Mouse (Mus musculus) embryo, embryonic 11 days (tissue): ENCODE data around the gene Rhno1.

Experiments used
- DNase-seq: peaks from one replicate; pipeline ENCODE4 v3.0.0-alpha.2; 2015

Gene Rhno1

DNA sequence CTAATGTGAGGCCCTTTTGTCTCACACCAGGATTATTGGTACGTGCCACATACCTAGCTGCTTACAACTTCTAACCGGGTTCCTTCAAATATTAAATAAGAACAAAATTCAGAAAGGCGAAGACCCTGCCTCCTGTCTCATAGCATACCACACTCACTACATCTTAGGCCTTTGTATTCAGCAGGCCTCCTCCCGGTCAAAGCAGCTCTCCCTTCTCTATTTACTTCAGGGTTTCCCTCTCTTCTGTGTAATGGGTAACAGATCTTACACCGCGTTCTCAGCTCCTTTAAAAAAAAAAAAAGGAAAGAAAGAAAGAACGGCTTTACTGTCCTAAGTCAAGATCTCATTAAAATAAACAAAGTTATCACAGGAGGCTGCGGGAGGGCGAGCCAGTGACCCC, 810 bp downstream of the Rhno1 start:
- DNase-seq, result peak; percentile 18

DNA sequence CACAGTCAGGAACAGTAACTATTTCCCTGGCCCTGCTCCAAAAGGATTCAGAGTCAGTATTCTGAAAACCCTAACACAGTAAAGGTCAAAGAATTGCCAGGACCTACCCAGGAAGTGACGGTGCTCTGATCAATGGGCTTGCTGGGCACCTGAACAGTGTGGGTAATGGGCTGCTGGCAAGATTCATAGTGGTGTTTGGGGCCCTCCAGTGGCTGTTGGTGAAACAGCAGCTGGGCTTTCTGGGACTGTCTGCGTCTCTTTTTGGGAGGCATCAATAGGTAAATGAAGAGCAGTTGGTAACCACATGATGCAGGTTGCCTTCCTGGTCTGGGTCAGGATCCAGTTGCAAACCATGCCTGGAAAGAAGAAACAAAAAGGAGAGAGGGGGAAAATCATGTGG, 3.7 kb downstream of the Rhno1 start:
- peak; percentile 75 for DNase-seq

DNA sequence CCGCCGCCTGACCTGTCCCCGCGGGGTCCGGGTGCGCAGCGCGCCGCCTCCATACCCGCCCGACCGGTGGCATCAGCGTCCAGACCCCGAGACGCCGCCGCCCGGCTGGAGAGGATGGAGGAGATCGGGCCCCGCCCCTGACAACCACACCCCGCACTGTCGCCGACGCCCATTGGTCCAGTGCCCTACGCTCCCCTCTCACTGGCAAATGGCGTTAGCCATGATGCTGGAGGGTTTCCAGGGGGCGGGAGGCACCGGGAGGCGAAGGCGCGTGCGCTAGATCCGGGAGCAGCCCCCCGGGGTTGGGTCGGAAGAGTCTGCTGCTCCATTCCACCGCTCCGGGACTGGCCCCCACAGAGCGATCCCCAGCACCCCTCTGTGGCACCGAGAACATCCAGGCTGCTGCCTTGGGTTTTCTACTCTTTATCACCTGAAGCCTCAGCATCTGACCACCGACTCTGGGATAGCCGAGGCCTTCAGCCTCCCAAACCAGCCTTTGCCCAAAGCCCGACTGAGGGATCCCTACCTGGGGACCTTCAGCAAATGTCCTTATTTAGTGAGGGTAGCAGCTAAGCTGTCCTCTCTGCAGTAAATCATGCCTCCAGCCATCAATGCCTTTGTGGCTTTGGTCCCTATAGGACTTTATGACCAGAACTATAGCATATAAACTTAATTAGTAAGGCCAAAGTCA, 6.8 kb downstream of the Rhno1 start, which contains the start of gene Tulp3:
TSS of gene Tulp3 (minus strand) at position 126 of the 691 bp plus-strand sequence.
- peak; percentile 96 for DNase-seq

DNA sequence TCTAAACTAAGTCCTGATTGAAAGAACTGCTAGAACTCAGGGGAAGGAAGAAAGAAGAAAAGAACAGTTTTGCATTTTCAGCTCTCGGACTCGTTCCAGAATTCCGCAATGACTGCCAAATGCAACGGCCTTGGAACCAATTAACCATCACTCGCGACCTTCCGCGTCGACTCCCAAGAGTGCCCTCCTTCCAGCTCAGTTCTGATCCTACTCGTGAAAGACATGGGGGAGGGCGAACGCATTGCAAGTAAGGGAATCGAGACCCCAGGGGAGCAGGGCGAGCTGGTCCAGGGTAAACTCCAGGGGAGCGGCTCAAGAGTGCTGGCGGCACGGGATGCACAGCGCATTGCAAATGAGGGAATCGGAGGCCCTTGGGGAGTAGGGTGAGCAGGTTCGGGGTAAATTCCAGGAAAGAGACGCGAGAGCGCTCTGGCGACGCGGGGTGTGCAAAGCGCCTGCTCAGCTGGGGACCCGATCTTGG, 7.5 kb downstream of the Rhno1 start:
- no peak for DNase-seq

DNA sequence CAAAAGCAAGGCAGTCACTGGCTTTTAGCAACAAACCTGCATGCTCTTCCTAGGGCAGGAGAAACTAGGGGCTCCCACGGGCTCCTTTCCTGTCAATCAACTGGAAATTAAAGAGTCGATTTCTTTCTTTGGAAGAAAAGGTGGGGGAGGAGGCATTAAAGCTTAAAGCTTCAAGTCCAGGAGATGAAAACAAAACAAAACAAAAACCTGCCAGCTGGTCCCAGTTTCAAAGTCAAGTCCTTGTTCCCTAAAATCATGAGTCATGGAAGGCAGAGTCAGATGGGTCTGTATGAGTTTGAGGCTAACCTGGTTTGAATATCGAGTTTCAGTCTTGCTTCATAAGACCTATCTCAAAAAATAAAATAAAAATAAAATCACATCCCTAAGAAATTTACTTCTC, 8.6 kb downstream of the Rhno1 start:
- DNase-seq, result no peak

DNA sequence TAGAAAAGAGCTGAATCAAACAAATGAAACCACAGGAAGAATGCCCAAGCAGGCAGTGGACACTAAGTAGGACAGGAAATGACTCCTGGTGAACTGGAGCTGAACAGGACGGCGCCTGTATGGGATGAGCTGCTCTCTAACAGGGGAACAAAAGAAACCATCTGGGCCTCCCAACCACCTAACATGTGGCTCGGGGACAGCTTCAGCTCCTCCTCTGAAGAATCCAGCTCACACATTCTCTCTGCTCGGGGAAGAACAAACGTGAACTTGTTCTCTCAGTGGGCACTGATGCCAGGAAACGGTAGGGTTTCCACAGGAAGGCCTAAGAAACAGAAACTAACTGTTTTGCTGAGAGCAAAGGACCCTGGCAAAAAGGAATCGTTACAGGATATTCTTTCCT, 13.0 kb downstream of the Rhno1 start:
- DNase-seq, result peak; percentile 20

DNA sequence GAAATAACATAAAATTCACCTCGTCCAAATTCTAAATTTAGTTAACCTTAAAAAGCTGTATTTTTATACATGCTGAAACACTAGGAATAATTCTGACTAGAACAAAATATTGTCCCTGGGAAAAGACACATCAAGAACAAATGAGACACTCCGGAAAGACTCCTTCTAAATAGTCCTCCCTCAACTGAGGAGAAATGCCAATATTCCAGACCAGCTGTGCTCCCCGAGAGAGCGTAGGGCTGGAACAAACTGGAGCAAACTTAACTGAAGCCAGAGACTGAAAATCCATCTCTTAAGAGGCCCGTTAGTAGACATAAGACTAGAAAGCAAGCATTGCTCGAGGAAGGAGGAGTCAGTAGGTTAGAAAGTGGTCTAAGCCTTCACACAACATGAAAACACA, 15.9 kb downstream of the Rhno1 start:
- no peak for DNase-seq

DNA sequence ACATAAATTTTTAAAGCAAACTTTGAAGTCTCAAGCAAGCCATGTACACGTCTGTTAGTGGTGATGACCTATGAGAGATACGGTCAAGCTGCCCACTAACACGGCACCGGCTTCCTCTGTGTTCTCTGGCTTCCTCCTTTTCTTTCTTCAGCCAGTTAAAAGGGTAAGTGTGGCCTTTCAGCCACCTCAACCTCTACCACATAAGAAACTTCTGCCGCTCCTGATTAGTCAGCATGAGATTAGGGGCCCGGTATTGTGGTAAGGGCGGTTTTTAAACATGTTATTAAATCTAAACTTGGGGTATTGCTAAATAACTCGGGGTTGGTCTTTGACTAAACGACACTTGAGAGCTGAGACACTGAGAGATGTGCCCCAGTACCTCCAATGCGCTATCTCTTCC, 17.1 kb downstream of the Rhno1 start:
- DNase-seq, result no peak

DNA sequence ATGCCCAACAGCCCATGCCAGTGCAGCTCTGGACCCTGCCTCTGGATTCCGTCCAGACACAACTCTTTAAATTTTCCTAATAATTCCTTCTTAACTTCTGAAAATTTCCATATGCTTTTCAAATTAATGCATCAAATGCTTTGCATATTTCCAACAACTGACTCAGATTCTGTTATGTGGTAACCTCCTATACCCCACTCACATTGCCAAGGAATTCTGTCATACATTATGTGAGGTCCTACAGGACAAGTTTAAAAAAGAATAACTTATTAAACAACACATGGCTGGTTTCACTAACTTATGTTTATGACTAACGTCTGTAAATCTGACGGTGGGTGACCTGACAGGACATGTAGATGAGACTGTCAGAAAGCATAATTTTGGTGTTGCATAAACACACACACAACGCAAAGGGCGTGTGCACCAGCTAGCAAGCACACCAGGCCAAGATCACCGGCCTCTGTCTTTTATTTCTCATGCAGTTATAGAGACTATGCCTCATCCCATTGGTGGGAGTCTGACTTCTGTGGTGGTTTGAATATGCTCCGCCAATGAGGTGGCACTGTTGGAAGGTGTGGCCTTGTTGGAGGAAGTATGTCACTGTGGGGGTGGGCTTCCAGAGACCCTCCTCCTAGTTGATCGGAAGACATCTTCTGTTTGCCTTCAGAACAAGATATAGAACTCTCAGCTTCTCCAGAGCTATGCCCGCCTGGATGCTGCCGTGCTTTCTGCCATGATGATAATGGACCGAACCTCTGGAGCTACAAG, 20.6 kb downstream of the Rhno1 start:
- no peak for DNase-seq

DNA sequence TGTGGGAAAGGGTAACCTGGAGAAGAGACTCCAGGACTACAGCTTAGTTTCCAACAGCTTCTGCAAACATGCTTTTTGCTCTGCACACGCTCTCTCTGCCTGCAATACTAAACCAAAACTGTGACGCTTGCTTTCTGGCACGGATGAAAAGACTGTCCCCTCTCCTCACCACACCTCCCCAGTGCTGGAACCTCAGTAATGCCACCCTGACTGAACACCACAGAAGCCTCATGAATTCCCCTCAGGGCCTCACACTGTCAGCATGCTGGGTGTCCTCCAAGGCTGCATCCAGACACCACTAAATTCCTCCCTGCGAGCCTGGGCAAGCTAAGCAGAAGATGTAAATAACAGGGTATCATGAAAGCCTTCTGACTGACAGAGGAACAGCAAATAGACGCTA, 23.8 kb downstream of the Rhno1 start:
- DNase-seq, result peak; percentile 29

DNA sequence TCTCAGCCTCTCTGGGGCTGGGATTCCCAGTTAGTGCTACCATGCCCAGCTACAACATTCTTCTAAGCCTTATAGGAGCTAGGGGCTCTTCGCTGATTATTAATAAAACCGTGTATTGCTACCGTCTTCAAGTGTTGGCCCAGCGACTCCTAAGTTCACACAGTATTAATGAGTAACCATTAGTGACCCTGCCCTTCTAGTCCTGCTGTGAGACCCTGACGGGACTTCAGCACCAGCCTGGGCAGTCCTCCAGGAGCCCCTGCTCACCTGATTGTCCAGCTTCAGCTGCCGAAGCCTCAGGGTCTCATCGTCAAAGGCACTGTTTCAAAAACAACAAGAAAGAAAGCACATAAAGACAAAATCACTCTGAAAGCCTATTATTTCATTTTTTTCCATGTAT, 25.2 kb downstream of the Rhno1 start:
- no peak for DNase-seq

DNA sequence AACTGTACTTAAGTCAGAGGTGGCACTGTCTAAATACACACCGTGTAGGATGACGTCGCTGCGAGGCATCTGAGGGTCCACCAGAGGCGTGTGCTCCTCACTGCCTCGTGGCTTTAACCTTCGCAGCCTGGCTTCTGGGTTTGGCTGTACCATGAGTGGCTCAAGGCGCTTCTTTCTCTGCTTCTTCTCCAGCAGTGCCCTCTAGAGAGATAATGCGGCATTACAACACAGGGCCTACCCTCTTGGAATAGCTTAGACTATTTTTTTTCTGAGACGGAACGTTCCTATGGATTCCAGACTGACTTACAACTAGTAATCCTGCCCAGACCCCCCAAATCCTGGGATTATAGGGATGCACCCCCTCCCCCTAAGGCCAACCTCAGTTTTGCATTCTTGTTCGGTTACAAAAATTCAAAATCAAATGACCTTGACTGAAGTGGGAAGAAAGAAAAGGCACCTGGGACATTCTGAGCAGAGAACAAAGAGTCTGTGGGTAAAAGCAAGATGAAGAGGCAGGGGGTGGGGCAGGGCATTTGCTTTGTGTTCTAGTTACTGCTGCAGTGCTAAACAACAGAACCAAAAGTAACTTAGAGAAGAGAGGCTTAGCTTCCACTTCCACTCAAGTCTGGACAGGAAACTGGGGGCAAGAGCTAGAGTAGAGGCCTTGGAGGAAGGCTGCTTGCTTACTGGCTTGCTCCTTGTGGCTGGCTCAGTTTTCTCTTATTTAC, 28.1 kb downstream of the Rhno1 start:
- DNase-seq, result peak; percentile 86

DNA sequence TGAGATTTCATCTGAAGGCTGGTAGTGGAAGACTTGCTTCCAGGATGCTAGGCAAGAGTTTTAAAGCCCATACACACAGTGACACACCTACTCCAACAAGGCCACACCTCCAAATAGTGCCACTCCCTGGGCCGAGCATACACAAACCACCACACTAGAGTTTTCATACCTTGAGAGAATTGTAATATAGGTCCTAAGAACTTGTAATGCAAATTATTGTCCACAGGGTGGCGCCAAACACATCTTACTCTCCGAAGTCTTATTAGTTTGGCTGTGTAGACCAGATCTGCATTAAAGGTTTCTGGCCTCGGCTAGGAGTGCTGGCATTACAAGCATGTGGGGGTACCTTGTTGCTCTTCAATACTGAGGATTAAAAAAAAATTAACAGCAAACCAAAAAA, 44.4 kb downstream of the Rhno1 start:
- peak; percentile 77 for DNase-seq

DNA sequence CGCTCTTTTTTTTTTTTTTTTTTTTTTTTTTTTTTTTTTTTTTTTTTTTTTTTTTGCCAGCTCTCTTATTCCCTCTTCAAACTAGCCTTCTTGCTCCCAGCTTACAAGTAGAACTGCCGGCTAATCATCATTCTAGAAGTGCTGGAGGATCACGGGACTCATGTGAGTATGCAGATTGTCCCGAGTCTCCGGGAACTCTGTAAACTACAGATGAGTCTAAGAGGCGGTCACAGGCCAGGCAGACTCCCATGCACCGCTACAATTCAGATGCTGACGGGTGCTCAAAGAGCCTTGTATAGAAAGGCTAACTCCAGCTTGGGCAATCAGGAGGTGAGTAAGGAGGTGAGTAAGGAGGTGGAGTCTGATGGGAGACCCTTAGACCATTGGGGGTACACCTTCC, 47.1 kb downstream of the Rhno1 start:
- DNase-seq, result no peak

DNA sequence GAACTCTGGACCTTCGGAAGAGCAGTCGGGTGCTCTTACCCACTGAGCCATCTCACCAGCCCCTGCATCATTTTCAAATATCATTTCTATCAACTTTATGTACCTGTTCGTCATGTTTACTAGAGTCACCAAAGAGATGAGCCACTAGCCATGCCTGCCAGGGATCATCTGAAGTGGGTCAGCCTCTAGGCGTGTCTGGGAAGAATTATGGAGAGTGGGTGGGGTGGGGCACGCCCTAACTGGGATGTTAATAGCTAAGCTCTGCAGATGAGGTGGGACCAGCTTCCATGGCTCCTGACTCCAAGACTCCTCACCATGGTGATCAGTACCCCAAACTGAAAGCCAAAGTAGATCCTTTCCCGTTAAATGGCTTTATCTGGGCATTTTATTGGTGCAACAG, 47.9 kb downstream of the Rhno1 start:
- DNase-seq, result no peak

DNA sequence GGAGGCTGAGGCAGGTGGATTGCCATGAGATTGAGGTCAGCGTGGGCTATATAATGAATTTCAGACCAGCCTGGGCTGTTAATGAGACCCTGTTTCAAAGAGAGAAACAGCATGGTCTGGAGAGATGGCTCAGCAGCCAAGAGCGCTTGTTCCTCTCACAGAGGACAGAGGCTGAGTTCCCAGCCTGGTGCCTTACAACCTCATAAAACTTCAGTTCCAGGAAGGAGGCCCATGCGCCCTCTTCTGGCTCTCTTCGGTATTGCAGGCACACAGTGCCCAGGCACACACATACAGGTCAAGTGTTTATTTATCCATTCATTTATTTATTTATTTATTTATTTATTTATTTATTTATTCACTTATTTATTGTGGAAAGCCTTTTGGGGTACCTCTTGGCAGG, 54.4 kb downstream of the Rhno1 start:
- peak; percentile 76 for DNase-seq
